Mouse (Mus musculus) left cerebral cortex, adult 9 months (tissue): ENCODE measurements at regions not wholly inside any gene's neighbourhood (a gene's known extent, or its start where the extent isn't known, plus 50 kb on each side); places are given as distances from the start of the nearest gene placed in this dataset.

ENCODE experiments used
- DNase-seq, 2 experiments: peaks; one replicate each; pipeline ENCODE4 v3.0.0; 2022; ENCODE audit warnings: low spot score in 2 of 2

DNA sequence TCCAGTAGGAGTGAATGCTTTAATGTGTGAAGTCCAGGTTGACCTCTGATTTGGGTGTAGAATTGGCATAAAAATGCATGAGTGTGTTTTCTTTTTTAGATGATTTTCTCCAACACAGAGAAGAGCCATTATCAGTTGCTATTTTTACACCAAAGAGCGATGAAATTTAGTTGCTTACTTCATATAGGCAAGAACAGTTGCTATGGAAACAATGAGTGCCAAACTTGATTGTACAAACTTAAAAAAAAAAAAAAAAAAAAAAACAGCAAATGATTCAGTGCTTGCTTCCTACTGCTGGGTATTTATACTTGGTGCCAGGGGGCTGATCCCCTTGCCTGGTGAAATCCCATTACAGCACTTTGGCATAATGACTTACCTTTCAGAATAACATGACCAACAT, 268.0 kb downstream of the Sec23a start:
- DNase-seq: peak in 1 of 2 experiments; percentile 19

DNA sequence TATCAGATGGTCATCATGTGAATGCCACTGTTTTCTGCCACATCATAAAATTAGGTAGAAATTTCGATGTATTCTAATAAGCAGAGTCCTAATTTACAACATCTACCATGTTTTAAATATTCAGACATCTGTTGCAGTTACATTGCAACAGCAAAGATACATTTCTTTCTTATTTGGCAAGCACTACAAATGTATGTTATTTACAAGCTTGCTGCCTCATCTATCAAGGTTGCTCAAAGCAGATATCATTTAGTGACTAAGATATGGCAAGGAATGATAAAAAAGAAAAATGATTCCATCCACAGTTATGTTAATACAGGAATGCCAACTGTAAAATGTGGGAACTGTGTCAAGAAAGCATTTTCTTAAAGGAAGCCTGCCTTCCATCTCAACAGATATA, 283.7 kb downstream of the Sec23a start:
- DNase-seq: no peak

DNA sequence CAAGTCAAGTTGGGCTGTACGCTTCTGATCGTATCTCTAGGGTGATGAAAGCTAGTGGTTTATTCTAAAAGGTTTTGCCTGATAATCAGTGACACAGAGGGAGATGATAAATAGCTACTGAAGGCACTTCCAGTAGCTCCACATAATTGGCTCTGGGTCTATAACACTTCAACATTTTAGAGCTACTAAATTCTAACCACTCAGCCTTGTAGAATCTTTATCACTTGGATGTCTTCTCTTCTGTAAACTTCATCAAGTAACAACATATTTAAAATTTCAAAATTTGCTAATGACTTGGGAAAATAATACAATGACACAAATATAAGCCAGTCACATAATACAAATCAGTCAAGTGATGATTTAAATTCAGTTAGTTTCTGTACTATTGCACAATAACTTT, 284.3 kb downstream of the Sec23a start:
- no peak for DNase-seq

DNA sequence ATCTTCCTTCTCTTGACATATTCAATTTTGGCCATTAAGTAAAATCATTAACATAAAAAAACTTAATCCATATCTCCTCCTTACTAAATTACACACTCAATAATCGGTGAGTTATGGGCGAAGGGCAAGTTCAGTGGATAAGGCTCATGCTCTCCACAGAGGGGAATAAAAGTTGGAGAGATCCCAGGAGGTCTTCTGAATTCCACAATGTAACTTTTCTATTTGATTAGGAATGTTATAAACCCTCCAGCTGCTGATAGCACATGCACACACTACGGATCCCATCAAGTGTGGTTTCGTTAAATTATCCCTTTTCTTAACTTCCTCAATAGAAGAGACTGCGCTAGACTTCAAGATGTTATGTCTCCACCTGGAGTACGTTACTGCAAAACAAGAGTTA, 293.9 kb downstream of the Sec23a start:
- no peak for DNase-seq

DNA sequence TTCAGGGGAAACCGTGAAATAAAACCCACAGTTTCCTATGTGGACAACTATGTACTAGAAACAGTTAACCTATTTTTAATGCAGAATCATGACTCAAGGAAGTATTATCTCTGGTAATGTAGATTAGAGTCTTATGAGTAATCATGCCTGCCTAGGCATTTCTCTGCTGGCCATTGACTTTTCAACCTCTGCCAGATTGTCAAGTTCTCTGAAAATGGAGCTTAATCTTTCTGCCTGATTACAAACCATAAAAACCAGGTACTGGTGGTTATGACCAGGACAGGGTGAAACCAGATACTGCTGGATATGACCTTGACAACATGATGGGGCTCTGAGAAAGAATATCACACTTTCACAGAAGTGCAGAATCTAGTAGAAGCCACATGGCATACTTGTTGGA, 297.6 kb downstream of the Sec23a start:
- DNase-seq: no peak

DNA sequence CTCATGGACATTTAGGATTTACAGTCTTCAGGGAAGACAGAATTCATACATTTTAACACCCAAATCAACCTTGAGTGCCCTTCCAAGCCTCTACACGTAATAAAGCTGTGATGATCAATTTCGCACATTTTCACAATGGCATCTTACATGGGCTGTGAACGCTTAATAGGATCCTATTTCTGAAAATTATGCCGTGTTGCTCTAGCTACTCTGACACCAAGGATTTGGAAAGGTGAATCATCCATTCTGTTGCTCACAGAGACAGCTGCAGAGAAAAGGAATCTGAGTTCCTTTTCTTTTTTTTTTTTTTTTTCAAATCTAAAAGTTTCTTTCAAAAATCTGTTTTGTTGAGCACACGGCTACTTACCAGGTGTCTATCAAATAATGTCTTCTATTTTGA, 316.1 kb downstream of the Sec23a start:
- no peak for DNase-seq

DNA sequence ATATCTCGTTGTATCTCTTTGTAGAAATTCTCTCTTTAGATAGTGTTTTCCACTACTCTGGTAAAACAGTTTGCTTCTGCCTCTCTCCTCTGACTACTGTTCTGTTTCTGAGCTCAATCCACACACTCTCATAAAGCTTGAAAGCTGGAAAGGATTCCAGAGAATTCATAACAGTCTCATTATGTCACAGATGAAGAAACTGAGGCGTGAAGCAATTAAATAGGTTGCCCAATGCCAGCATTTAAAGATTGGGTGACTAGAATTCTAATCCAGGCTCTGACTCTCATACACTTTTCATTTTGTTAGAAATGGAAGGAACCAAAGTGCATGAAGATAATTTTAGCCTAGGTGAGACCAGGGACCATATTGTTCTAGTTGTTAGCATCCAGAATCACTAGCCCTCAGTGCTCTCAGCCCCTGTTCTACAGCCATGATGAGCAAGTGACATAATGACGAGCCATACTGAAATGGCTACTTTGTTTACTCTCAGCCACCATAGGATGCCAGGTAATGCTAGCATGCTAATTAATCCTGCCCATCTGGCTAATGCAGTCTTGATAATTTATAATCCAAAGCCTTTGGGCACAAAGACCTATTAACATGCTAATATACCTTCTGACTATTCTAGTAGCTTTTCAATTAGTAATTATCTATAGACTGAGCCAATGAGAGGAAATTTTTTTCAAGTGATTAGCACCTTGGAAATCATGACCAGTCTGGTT, 341.7 kb downstream of the Sec23a start:
- DNase-seq: no peak

DNA sequence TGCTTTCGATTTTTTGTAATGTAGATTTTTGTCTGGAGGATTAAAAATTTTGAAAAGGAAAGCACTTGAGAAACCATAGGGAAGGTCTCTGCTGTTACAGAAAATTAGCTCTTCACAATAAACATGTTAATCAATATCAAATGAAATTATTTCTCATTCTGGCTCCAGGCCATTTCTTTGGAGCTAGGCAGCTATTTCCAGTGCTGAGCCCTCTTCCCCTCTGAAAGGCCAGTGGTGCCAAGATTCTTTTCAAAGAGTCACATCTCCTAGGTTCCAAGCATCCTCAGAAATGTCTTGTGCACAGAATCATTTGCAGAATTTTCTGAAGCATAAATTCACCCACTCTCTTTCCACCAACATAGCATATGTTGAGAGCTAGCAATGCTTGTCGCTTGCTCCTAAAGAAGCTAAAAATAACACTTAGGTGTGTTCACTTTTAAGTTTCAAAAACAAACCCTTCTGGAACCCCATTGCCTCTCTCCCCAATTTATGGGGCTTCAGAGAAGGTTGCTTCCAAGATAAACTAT, 357.2 kb downstream of the Sec23a start:
- DNase-seq: peak; percentile 36 to 37

DNA sequence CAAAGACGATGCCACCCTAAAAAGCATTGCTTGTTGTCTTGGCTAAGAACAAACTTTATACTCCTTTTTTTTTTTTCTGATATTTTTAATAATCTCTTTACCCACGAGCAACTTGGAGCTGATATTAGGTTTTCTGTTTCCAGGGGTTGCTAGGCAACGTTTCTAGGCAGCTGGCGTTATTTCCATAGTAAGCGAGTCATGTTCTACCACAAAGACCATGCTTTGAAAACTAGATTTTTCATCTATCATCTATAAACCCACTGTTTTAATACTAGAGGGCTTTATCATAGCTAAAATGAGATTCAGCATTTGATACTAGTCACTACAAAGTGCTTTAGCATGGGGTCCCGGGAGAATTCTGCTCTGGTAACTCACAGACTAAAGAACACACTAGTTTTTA, 358.1 kb downstream of the Sec23a start:
- DNase-seq: peak in 1 of 2 experiments; percentile 22

DNA sequence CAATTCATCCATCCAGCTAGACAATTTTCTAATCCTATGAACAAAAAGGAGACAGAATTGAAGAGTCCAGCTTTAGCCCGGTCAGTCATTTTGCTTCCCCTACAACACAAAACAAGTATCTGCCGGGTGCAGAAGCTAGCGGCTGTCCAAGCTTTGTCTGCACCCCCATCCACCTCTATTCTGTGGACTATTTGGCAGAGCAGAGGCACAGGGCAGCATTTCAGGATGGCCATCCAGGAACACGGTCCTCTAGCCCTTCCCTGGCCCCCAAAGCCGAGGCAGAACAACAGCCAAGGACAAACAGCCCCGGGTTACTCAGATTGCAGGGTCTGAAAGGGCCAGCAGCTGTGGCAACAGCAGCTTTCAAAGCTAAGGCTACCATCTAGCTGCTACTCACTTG, 358.6 kb downstream of the Sec23a start:
- no peak for DNase-seq

DNA sequence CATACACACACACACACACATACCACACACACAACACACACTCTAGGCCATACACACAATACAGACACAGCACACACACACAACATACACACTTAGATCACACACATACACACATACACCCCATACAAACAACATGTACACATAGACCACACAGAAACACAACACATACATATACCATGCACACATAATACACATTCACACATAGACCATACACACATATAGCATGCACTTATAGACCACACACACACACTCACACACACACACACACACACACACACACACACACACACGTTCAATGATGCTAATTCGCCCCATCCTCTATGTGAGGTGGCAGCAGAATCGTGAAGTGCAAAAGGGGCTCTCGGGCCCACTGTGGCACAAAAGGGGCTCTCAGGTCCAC, 359.1 kb downstream of the Sec23a start:
- DNase-seq: no peak

DNA sequence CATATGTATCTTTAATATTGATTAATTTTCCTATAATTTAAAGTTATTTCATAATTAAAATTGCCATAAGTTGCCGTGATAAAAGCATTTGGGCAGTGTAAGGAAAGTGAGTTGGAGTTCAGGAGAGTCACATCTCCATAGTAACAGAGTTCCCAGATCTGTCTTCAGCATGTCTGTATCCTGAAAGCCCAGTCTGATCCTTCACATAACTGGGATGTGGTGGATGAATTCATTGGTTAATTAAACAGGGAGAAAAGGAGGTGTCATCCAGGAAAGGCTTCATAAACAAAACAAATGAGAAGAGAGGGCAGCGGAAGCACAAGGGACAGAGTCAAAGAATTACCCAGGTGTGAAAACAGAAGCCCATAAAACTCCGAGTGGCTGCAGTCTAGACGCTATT, 363.5 kb downstream of the Sec23a start:
- DNase-seq: no peak

DNA sequence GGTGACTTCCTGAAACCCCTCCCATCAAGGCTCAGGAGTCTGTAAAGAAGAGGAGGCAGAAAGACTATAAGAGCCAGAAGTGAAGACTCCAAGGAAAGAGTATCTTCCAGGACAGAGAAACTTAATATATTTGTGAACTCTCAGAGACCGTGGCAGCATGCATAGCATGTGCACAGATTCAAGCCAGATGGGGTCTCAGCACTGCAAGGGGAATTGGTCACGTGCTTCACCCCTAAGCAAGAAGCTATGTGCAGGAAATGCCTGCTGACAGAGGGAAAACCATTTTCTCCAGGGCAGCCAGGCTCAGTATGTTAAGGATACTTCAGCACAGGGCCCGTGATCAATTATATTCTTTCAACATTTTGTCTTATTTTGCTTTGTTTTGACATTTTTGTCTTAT, 368.0 kb downstream of the Sec23a start:
- no peak for DNase-seq

DNA sequence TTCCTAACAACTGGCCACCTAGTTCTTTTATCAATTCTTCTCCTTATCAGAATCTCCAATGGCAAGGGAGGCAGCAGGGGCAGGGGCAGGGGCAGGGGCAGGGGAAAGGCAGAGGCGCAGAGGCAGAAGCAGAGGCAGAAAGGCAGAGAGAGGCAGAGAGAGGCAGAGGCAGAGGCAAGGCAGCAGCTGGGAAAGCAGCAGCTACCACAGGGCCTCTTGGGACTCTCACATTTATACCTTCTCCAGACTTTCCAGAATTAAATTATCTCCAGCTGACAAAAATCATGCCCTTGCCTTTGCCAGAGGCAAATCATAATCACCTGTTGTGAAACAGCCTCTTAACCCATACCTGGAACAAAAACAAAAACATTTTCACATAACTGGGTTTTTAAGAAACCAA, 370.4 kb upstream of the Clec14a start:
- DNase-seq: no peak

DNA sequence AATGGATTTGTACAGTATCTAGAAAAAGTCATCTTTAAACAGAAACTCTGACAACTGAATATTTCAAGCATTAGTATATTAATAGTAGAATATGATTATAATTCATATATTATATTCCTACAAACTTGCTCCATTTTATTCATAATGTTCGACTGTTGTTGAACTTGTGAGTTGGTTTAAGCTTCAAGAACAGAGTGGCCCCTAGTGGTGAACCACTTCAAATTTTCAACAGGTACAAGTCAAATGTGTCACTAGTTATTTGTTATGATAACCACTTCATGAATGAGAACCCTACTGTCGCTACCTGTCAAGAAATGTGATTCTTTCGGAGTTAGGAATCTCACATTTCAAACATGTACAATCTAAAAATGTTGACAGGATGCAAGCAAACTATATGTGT, 369.2 kb upstream of the Clec14a start:
- DNase-seq: no peak

DNA sequence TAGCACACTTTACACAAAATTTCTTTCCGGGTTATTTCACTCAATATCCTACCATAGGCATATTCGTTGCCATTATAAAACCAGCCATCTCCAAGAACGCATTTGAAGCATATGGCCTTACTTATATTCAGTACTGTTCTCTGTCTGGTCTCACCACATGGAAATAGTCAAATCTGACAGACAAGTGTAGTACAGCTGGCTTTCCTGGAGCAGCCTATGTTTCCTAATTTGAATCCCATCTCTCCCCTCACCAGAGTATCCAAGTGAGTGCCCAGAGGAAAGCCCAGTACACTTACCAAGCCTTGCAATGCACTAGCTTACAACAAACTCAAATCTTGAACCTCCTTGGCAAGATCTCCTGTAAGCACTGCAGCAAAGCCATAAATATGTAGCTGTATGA, 363.4 kb upstream of the Clec14a start:
- no peak for DNase-seq

DNA sequence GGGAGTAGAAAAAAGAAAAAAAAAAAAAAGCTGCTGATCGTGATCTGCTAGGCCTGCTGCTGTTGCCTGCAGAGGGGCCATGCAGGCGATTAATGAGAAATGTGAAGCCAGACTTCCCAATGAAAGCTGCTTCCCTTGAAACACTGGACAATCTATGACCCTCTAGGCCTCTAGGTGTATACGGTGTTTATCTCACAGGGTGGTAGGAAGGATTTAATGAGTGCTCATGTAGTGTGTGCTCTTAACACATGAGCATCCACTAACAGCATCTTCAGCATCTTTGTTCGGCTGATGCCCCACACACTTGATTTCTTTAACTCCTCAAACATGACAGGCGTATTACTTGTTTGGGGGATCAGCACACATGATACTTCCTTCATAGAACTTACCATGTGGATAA, 359.7 kb upstream of the Clec14a start:
- no peak for DNase-seq

DNA sequence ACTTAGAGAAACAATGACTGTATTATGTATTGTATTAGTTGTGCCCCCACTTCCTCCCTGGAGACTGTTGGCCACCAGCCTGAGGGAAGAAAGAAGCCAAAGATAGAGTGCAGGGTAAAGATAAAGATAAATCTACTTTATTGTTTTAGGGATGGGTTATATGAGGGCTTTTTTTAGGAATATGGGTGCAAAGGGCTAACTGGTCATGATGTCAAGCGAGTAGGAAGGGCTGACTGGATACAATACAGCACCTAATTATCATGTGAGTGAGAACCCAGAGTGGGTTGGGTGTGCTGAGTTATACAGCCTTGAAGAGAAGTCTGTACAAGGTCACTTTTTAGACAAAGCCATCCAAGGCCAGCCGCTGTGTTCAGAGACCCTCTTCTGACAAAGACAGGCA, 356.1 kb upstream of the Clec14a start:
- DNase-seq: no peak

DNA sequence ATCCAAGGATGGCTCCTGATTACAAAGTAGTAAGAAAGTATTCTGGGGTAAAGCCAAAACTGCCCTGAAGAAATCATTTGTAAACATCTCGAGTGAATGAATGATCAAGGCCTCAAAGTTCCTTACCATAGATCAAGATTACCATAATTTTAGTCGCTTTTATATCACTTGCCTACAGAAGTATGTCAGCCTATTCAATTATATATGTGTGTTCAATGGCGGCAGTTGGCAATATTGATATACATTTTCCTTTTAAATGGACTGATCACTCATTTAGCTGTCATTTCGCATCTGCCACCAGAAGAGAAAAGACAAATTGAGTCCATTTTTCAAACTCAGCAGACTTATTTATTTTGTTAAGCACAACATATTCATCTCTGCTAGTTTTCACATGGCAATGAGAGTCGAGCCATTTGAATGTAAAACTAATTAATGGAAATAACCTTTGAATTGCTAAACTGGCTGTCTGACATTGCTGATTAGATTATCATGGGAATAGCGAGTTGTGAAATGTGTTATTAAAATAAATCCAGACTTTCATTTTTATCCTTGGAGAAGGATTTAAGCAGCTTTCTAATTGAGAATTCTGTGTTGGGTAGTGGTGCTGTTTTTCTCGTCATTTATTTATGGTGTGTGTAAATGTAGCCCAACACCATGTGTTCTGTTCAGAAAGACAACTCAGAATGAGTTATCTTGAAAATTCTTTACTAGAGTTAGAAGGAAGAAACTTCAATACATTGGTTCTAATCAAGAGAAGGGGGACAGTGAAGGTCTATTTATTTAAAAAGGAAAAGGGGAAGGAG, 350.6 kb upstream of the Clec14a start:
- no peak for DNase-seq

DNA sequence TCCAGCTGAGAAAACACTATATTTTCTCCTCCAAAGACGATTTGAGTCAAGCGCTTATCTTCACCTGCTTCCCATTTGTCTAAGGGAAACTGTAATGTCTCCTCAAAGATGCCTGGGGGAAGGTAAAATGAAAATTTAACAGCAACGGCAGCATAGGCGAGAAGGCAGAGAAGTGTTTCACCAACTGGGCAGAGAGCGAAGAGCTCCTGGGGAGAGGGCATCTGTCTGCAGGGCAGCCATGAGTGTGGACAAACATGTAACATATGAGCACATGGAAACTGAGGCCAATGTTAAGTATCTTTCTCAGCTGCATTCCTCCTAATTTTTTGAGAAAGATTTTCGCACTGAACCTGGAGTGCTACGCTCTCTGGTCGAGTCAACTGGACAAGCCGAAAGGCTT, 325.7 kb upstream of the Clec14a start:
- DNase-seq: no peak

DNA sequence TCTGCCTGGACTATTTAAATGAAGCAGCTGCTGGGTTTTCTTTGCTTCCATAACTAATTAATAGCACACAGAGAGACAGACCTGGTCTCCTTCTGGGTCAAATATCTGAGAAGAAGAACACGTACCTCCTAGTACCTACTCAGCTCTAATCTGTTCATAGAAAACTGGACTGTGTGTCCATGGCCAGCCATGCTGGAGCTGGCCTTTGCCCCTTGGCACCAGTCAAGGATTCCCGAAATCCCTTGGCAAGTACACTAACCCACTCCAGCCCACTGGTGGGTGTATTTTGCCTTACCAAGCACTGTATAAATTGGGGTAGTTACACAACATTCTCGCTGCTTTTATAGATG, 322.4 kb upstream of the Clec14a start:
- DNase-seq: no peak

DNA sequence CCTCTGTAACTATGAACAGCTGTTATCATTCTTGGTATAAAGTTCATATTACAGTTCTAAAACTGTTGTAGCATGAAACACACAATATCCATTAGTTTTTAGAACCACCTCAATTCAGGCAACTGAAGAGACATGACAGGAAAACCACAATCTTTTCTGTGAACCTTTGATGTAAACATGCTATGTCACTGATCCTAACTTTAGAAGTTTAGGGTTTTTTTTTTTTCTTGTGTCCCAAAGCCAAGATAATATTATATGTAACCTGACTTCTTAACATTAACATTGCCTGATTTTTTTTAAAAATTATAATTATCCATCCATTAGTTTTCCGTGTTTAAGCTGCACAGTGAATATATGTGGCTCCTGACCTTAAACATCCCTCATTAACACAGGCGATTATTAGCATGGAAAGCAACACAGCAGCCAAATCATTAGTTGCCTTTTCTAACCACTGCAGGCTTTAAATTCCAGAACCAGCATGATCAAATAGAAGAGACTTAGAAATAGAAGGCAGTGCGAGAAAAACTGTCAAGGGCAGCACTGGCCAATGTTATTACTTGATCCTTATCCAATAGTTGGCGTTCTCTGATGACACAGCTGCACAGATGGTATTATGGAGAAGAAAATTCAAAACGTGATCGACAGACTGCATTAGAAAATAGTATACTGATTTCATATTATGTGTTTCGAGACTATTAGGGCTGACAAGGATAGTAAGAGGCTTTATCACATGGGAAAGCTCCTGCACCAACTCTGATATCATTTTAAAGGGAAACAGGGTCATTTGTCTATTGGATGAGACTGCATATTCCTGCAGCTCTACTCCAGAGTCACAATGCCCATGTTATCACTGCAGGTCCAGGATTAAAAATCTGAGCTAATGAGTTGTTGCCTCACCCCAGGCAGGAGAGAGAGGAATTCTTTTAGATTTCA, 321.7 kb upstream of the Clec14a start:
- DNase-seq: no peak
